Mouse (Mus musculus): ENCODE data around the gene Gpr18. TPM values are rescaled to one million over a fixed set of nuclear protein-coding genes. Genes with fewer than 3 reads are reported as not detected.
"Not testable (repeated sequence)": the region's sequence is repeated elsewhere in the genome, so short reads cannot be mapped to it uniquely, and the experiment has no call there.

The Gpr18 gene
- total RNA-seq, 2 experiments from 2014 or later = not detected

GRCm38 (mm10) chr14:121899071-121899470 is 16.5 kb downstream of the Gpr18 start:
- intact Hi-C loops (cut with DNase I) = no loop called here
- DNase-seq (ENCODE audit: low spot score in 2 of 2) = no peak

GRCm38 (mm10) chr14:121898509-121898908 is 17.1 kb downstream of the Gpr18 start:
- intact Hi-C loops (cut with DNase I) = no loop called here
- no peak for DNase-seq (ENCODE audit: low spot score in 2 of 2)

GRCm38 (mm10) chr14:121897773-121898172 is 17.8 kb downstream of the Gpr18 start:
- intact Hi-C loops (cut with DNase I) = no loop called here
- no peak for DNase-seq (ENCODE audit: low spot score in 2 of 2)

- intact Hi-C loops (cut with DNase I) = no loop called here
- DNase-seq (ENCODE audit: low spot score in 2 of 2) = no peak
These were observed 19.2 kb downstream of the Gpr18 start for GRCm38 (mm10) chr14:121896126-121897090.

- DNase-seq (ENCODE audit: low spot score in 2 of 2) = no peak
These were observed 20.3 kb downstream of the Gpr18 start for GRCm38 (mm10) chr14:121895316-121895715.

GRCm38 (mm10) chr14:121894511-121895135 is 21.0 kb downstream of the Gpr18 start:
- intact Hi-C loops (cut with DNase I) = no loop called here
- DNase-seq (ENCODE audit: low spot score in 2 of 2) = no peak

More at GRCm38 (mm10) chr14:121895316-121895715, 20.3 kb downstream of the Gpr18 start:
- intact Hi-C loops (cut with DNase I) = no loop called here

- no peak for DNase-seq (ENCODE audit: low spot score in 2 of 2)
- intact Hi-C loops (cut with DNase I) = no loop called here
These were observed 21.8 kb downstream of the Gpr18 start for GRCm38 (mm10) chr14:121893747-121894146.

- intact Hi-C loops (cut with DNase I) = no loop called here
- DNase-seq (ENCODE audit: low spot score in 2 of 2) = no peak
These were observed 31.3 kb downstream of the Gpr18 start for GRCm38 (mm10) chr14:121884150-121884797.

- no peak for DNase-seq (ENCODE audit: low spot score in 2 of 2)
- intact Hi-C loops (cut with DNase I) = no loop called here
These were observed 34.4 kb downstream of the Gpr18 start for GRCm38 (mm10) chr14:121881211-121881610.

- DNase-seq (ENCODE audit: low spot score in 2 of 2) = peak; percentile 35 to 70
- intact Hi-C loops (cut with DNase I) = no loop called here
These were observed 36.2 kb downstream of the Gpr18 start for GRCm38 (mm10) chr14:121879266-121879840.

- intact Hi-C loops (cut with DNase I) = no loop called here
- DNase-seq (ENCODE audit: low spot score in 2 of 2) = peak in 1 of 2 experiments; percentile 20
These were observed 36.7 kb downstream of the Gpr18 start for GRCm38 (mm10) chr14:121878859-121879206.

GRCm38 (mm10) chr14:121878176-121878858 is 37.3 kb downstream of the Gpr18 start, which contains the start of gene Ubac2:
Gene Ubac2, plus strand, starts transcription at chr14:121878620.
- DNase-seq (ENCODE audit: low spot score in 2 of 2) = peak; percentile 98 to 99
- intact Hi-C loops (cut with DNase I) = no loop called here

GRCm38 (mm10) chr14:121877640-121878039 is 37.9 kb downstream of the Gpr18 start:
- intact Hi-C loops (cut with DNase I) = no loop called here
- no peak for DNase-seq (ENCODE audit: low spot score in 2 of 2)

GRCm38 (mm10) chr14:121876860-121877259 is 38.7 kb downstream of the Gpr18 start:
- intact Hi-C loops (cut with DNase I) = no loop called here
- DNase-seq (ENCODE audit: low spot score in 2 of 2) = no peak

GRCm38 (mm10) chr14:121876190-121876589 is 39.4 kb downstream of the Gpr18 start:
- DNase-seq (ENCODE audit: low spot score in 2 of 2); intact Hi-C loops (cut with DNase I): not testable (repeated sequence)

- DNase-seq (ENCODE audit: low spot score in 2 of 2) = no peak
- intact Hi-C loops (cut with DNase I) = no loop called here
These were observed 41.9 kb downstream of the Gpr18 start for GRCm38 (mm10) chr14:121873646-121874045.

GRCm38 (mm10) chr14:121873172-121873571 is 42.4 kb downstream of the Gpr18 start:
- intact Hi-C loops (cut with DNase I) = no loop called here
- DNase-seq (ENCODE audit: low spot score in 2 of 2) = no peak

- no peak for DNase-seq (ENCODE audit: low spot score in 2 of 2)
- intact Hi-C loops (cut with DNase I) = no loop called here
These were observed 42.8 kb downstream of the Gpr18 start for GRCm38 (mm10) chr14:121872760-121873159.

- peak; percentile 7 to 55 for DNase-seq (ENCODE audit: low spot score in 2 of 2)
- intact Hi-C loops (cut with DNase I) = loop anchor here (5.0 kb wide), 1 partner anchor 193 kb away; no protein-coding TSS in a partner anchor
These were observed 46.5 kb downstream of the Gpr18 start for GRCm38 (mm10) chr14:121869111-121869510.
